Mouse (Mus musculus) stomach, embryonic 15.5 days (tissue): ENCODE measurements around the gene Ndufb5. TPM values are rescaled to one million over a fixed set of nuclear protein-coding genes. Genes with fewer than 3 reads are reported as not detected.

ENCODE experiments used
- polyA plus RNA-seq: library from polyadenylated mRNA; unstranded; fragments of >200 nt; fragmentation: Nextera tagmentation; extraction: Ambion mirVana; gene quantifications from 2 replicates; pipeline ENCODE4 v1.2.1, GENCODE M21; 2015

The Ndufb5 gene
- polyA plus RNA-seq, 1 experiment from 2014 or later = 288 TPM

Other genes with a start within 250 kb of the Ndufb5 start
- gene Kcnmb3, start 244.8 kb upstream of the Ndufb5 start, polyA plus RNA-seq = 0.10 TPM in 1 of 2 replicates, not detected in the other
- gene Zfp639, start 226.7 kb upstream of the Ndufb5 start, polyA plus RNA-seq = 33.6 and 34.3 TPM in 2 replicates
- gene Mfn1, start 207.5 kb upstream of the Ndufb5 start, polyA plus RNA-seq = 26.5 and 36.2 TPM in 2 replicates
- gene Gnb4, start 120.4 kb upstream of the Ndufb5 start, polyA plus RNA-seq = 62.3 and 69.6 TPM in 2 replicates
- 126 and 134 TPM in 2 replicates for gene Actl6a, start 30.7 kb upstream of the Ndufb5 start, polyA plus RNA-seq
- 30.0 and 38.0 TPM in 2 replicates for gene Mrpl47, start 615 bp downstream of the Ndufb5 start, polyA plus RNA-seq
- gene Usp13, start 80.6 kb downstream of the Ndufb5 start, polyA plus RNA-seq = 3.3 and 4.1 TPM in 2 replicates